ENCODE assay signal across 18 mouse cellular contexts in the genomic region with DNA sequence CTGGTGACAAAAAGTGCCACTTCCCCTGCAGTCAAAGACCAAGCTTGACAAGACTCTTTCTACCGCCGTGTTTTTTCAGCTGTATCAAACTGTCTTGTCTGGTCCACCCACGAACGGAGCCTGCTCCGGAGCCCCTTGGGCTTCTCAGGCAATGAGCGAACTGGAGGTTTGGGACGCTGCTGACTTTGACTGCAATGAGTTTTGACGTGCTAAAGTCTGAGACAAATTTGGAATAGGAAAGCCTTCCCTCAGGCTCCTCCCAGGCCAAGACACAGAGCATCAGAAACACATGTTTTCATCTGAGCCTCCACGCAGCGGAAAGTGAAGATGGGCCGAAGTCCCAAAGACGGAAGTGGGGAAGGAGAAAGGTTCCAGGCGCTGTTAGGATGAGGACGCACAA. TPM values are rescaled to one million over a fixed set of nuclear protein-coding genes. Genes with fewer than 3 reads are reported as not detected.
DNase-seq lines count a peak whose midpoint lies in the region; ATAC-seq and TF ChIP-seq lines count a peak whose summit lies in the region.
"Had no signal": no experiment of that assay in that cellular context is flagged by ENCODE, and none has a peak within 500 bp of the region (broad histone marks: within the 10 kb centered on the region; RNA-seq: fewer than 3 reads in every experiment).

No protein-coding gene starts in this region.

- H3K9me3 ChIP-seq in kidney, embryonic 16.5 days (ENCODE audit: low read length) = no peaks in the 10 kb centered on the region
- H3K9me3 ChIP-seq: forebrain, embryonic 13.5 days; hindbrain, embryonic 15.5 days had no signal

- no peaks in the 10 kb centered on the region for H3K79me2 ChIP-seq in myocyte (ENCODE audit: control insufficient read depth, insufficient read depth)

- no peak overlapping the region for H3K4me3 ChIP-seq in kidney, embryonic 16.5 days (ENCODE audit: low read length)
- no peak overlapping the region for H3K4me3 ChIP-seq in cortical plate, adult 2 months (ENCODE audit: insufficient read depth, low read length)
- no peak overlapping the region for H3K4me3 ChIP-seq in myocyte
- H3K4me3 ChIP-seq: forebrain, embryonic 13.5 days; hindbrain, embryonic 15.5 days; midbrain, embryonic 12.5 days had no signal

- no peak for TF ChIP-seq CTCF in cortical plate, adult 2 months (IDR thresholded peaks at IDR 0.05; ENCODE audit: extremely low read depth, insufficient read depth, low read length)

- no peak overlapping the region for H3K4me2 ChIP-seq in kidney, embryonic 16.5 days (replicated peaks; ENCODE audit: low read depth, low read length)
- peak overlapping the region; percentile 56 for H3K4me2 ChIP-seq in myocyte (ENCODE audit: low read depth)
- H3K4me2 ChIP-seq: forebrain, embryonic 13.5 days; hindbrain, embryonic 15.5 days; midbrain, embryonic 12.5 days had no signal

- peaks cover 29% of the 10 kb centered on the region for H3K4me1 ChIP-seq in kidney, embryonic 16.5 days (ENCODE audit: insufficient read depth, low read length)
- peaks cover 7% of the 10 kb centered on the region; the same call in 1 of the 2 replicates for H3K4me1 ChIP-seq in cortical plate, adult 2 months (ENCODE audit: control insufficient read depth, insufficient read depth, low read length)
- H3K4me1 ChIP-seq: hindbrain, embryonic 15.5 days had no signal

- TF ChIP-seq POLR2A in cortical plate, adult 2 months (IDR thresholded peaks at IDR 0.05; ENCODE audit: extremely low read depth, insufficient read depth, low read length) = no peak
- no peak for TF ChIP-seq POLR2A in myocyte (IDR thresholded peaks at IDR 0.05; ENCODE audit: insufficient read length, low read depth)

- no peaks in the 10 kb centered on the region for H3K36me3 ChIP-seq in kidney, embryonic 16.5 days (ENCODE audit: insufficient read depth, low read length)
- no peaks in the 10 kb centered on the region for H3K36me3 ChIP-seq in myocyte (ENCODE audit: control insufficient read depth, insufficient read depth)
- H3K36me3 ChIP-seq: hindbrain, embryonic 15.5 days; midbrain, embryonic 12.5 days had no signal

- 59% methylated on average over 14 of the region's 14 CpGs for WGBS in kidney, embryonic 16.5 days

- DNase-seq in kidney, postnatal 36 days = no peak
- DNase-seq in gastrocnemius, postnatal 25 days = peak; percentile 68
- DNase-seq in layer of hippocampus, postnatal 10 days (ENCODE audit: low spot score in 2 of 2) = no peak
- no peak for DNase-seq in right cerebral cortex, postnatal 25 days
- DNase-seq: cerebellum, adult 2 months; embryo, embryonic 11 days; kidney, adult 8-10 months; layer of hippocampus, adult 9-11 months; liver; lung, postnatal 14 days; thymus, postnatal 25 days had no signal

- H3ac ChIP-seq in myocyte (ENCODE audit: control insufficient read depth, insufficient read length) = no peak overlapping the region

- H3K9ac ChIP-seq in kidney, embryonic 16.5 days (replicated peaks; ENCODE audit: low read length) = no peak overlapping the region
- H3K9ac ChIP-seq: forebrain, embryonic 13.5 days; hindbrain, embryonic 15.5 days; midbrain, embryonic 12.5 days had no signal

- no peaks in the 10 kb centered on the region for H3K27me3 ChIP-seq in kidney, embryonic 16.5 days (ENCODE audit: insufficient read depth, low read length)
- no peaks in the 10 kb centered on the region for H3K27me3 ChIP-seq in myocyte (ENCODE audit: control insufficient read depth, insufficient read depth, insufficient read length)
- H3K27me3 ChIP-seq: forebrain, embryonic 13.5 days; hindbrain, embryonic 15.5 days; midbrain, embryonic 12.5 days had no signal

- H3K27ac ChIP-seq in kidney, embryonic 16.5 days (ENCODE audit: low read length) = 0 out of 2 replicates have a peak overlapping the region, but pooled peaks have one; percentile 36
- peak overlapping the region; percentile 61; the same call in 1 of the 2 replicates for H3K27ac ChIP-seq in cortical plate, adult 2 months (ENCODE audit: insufficient read depth, low read length)
- H3K27ac ChIP-seq: forebrain, embryonic 13.5 days; hindbrain, embryonic 15.5 days; midbrain, embryonic 12.5 days had no signal

- no peak for ATAC-seq in kidney, embryonic 16.5 days (ENCODE audit: low FRiP score, low TSS enrichment)
- ATAC-seq: activated CD4-positive, CD25-positive, alpha-beta regulatory T cell, adult 4 months; forebrain, embryonic 13.5 days had no signal

TF ChIP-seq in myocyte, 11 proteins besides CTCF, POLR2A, EP300 and RAD21:
- TF ChIP-seq TCF12 (IDR thresholded peaks at IDR 0.05; ENCODE audit: insufficient read depth, poor library complexity, severe bottlenecking) (no peak), TCF3 (IDR thresholded peaks at IDR 0.05; ENCODE audit: insufficient read length, low read depth) (no peak), E2F4 (IDR thresholded peaks at IDR 0.05; ENCODE audit: insufficient read depth) (no peak), MYOG (IDR thresholded peaks at IDR 0.05; ENCODE audit: control insufficient read depth in 1 of 3, insufficient read depth in 1 of 3, insufficient read length in 2 of 3, low read depth in 2 of 3) (no peak), CEBPB (IDR thresholded peaks at IDR 0.05; ENCODE audit: insufficient read depth, poor library complexity, severe bottlenecking) (no peak), MYOD1 (IDR thresholded peaks at IDR 0.05; ENCODE audit: control insufficient read depth in 1 of 3, insufficient read length in 2 of 3, low read depth in 2 of 3) (no peak), USF1 (IDR thresholded peaks at IDR 0.05; ENCODE audit: low read depth) (no peak), SRF (IDR thresholded peaks at IDR 0.05; ENCODE audit: control insufficient read depth, insufficient read length, low read depth) (no peak), MAX (IDR thresholded peaks at IDR 0.05; ENCODE audit: low read depth) (no peak), POLR2AphosphoS2 (IDR thresholded peaks at IDR 0.05; ENCODE audit: insufficient read length, low read depth) (no peak), REST (IDR thresholded peaks at IDR 0.05; ENCODE audit: insufficient read depth, insufficient read length) (no peak)
TF ChIP-seq in myocyte: peak in this region for 0.

RNA-seq across cellular contexts. Expression of a gene that starts 49.1 kb away (rescaled TPM):
- 10.0 and 12.8 TPM in 2 replicates for polyA plus RNA-seq in kidney, embryonic 16.5 days (2015; fragmentation: Nextera tagmentation; extraction: Ambion mirVana)
- 29.4 and 30.2 TPM in 2 replicates for polyA plus RNA-seq in cortical plate, adult 2 months (2012; rRNA removed)
- 10 to 100 TPM; 39.1 to 54.7 TPM for total RNA-seq in gastrocnemius, postnatal 25 days (2021)
- 34.0 TPM for polyA plus RNA-seq in myocyte (2012; fragmentation: generic; extraction: Trizol)
- total RNA-seq in layer of hippocampus, postnatal 10 days (2021) = 100 to 1,000 TPM; 111 to 128 TPM
- polyA plus RNA-seq: activated CD4-positive, CD25-positive, alpha-beta regulatory T cell, adult 4 months had no signal
